Mouse (Mus musculus): ENCODE measurements around the gene Hps6. TPM values are rescaled to one million over a fixed set of nuclear protein-coding genes. Genes with fewer than 3 reads are reported as not detected.

Hps6 gene
- polyA plus RNA-seq, 1 experiment from 2014 or later, result 5.3 TPM

GRCm38 (mm10) chr19:46032731-46033510 is 29.6 kb downstream of the Hps6 start:
- Histone ChIP-seq H3K36me3 (ENCODE audit: control insufficient read depth, insufficient read depth) (peaks cover 48% of the 10 kb centered on the region), H3K27ac (ENCODE audit: low read depth, low read length) (no peak overlapping the region), H3K27me3 (replicated peaks; ENCODE audit: control insufficient read depth, insufficient read depth, low read length) (no peaks in the 10 kb centered on the region), H3K4me1 (replicated peaks; ENCODE audit: control insufficient read depth, insufficient read depth, low read length) (peaks cover 6% of the 10 kb centered on the region), H3K9ac (ENCODE audit: low read depth, low read length) (no peak overlapping the region), H3K4me2 (replicated peaks; ENCODE audit: low read depth) (no peak overlapping the region), H3K9me3 (ENCODE audit: control insufficient read depth) (no peaks in the 10 kb centered on the region), H3K4me3 (ENCODE audit: low read depth, low read length) (no peak overlapping the region)
- TF ChIP-seq CTCF (IDR thresholded peaks at IDR 0.05; ENCODE audit: low read depth), result no peak
- ATAC-seq, result no peak
- WGBS, result 90% methylated on average over 26 of the region's 26 CpGs

- Histone ChIP-seq H3K9ac (ENCODE audit: low read depth, low read length) (no peak overlapping the region), H3K27me3 (replicated peaks; ENCODE audit: control insufficient read depth, insufficient read depth, low read length) (no peaks in the 10 kb centered on the region), H3K36me3 (ENCODE audit: control insufficient read depth, insufficient read depth) (peaks cover 48% of the 10 kb centered on the region), H3K4me3 (ENCODE audit: low read depth, low read length) (no peak overlapping the region), H3K9me3 (ENCODE audit: control insufficient read depth) (no peaks in the 10 kb centered on the region), H3K27ac (ENCODE audit: low read depth, low read length) (no peak overlapping the region), H3K4me2 (replicated peaks; ENCODE audit: low read depth) (no peak overlapping the region), H3K4me1 (replicated peaks; ENCODE audit: control insufficient read depth, insufficient read depth, low read length) (peaks cover 10% of the 10 kb centered on the region)
- no peak for ATAC-seq
- 93% methylated on average over 8 of the region's 11 CpGs for WGBS
- no peak for TF ChIP-seq CTCF (IDR thresholded peaks at IDR 0.05; ENCODE audit: low read depth)
These were observed 30.6 kb downstream of the Hps6 start for GRCm38 (mm10) chr19:46033911-46034310.

GRCm38 (mm10) chr19:46035971-46036370 is 32.7 kb downstream of the Hps6 start:
- 87% methylated on average over 13 of the region's 13 CpGs for WGBS
- ATAC-seq, result no peak
- H3K4me3 ChIP-seq (ENCODE audit: low read depth, low read length), result no peak overlapping the region

GRCm38 (mm10) chr19:46036477-46037242 is 33.4 kb downstream of the Hps6 start:
- peak overlapping the region; percentile 81; the same call in 1 of the 2 replicates for H3K4me2 ChIP-seq (replicated peaks; ENCODE audit: low read depth)
- H3K9ac ChIP-seq (ENCODE audit: low read depth, low read length), result no peak overlapping the region
- peaks cover 18% of the 10 kb centered on the region for H3K4me1 ChIP-seq (replicated peaks; ENCODE audit: control insufficient read depth, insufficient read depth, low read length)
- no peak overlapping the region for H3K27ac ChIP-seq (ENCODE audit: low read depth, low read length)
- 75% methylated on average over 13 of the region's 13 CpGs for whole genome bisulfite sequencing
- H3K9me3 ChIP-seq (ENCODE audit: control insufficient read depth), result no peaks in the 10 kb centered on the region
- H3K27me3 ChIP-seq (replicated peaks; ENCODE audit: control insufficient read depth, insufficient read depth, low read length), result no peaks in the 10 kb centered on the region
- no peak overlapping the region for H3K4me3 ChIP-seq (ENCODE audit: low read depth, low read length)
- ATAC-seq, result no peak
- TF ChIP-seq CTCF (IDR thresholded peaks at IDR 0.05; ENCODE audit: low read depth), result peak; percentile 52
- H3K36me3 ChIP-seq (ENCODE audit: control insufficient read depth, insufficient read depth), result peaks cover 46% of the 10 kb centered on the region

More at GRCm38 (mm10) chr19:46035971-46036370, 32.7 kb downstream of the Hps6 start:
- peaks cover 48% of the 10 kb centered on the region for H3K36me3 ChIP-seq (ENCODE audit: control insufficient read depth, insufficient read depth)
- peak overlapping the region; percentile 3; the same call in 1 of the 2 replicates for H3K27ac ChIP-seq (ENCODE audit: low read depth, low read length)
- H3K4me2 ChIP-seq (replicated peaks; ENCODE audit: low read depth), result no peak overlapping the region
- no peaks in the 10 kb centered on the region for H3K9me3 ChIP-seq (ENCODE audit: control insufficient read depth)
- H3K9ac ChIP-seq (ENCODE audit: low read depth, low read length), result no peak overlapping the region
- TF ChIP-seq CTCF (IDR thresholded peaks at IDR 0.05; ENCODE audit: low read depth), result no peak
- no peaks in the 10 kb centered on the region for H3K27me3 ChIP-seq (replicated peaks; ENCODE audit: control insufficient read depth, insufficient read depth, low read length)
- H3K4me1 ChIP-seq (replicated peaks; ENCODE audit: control insufficient read depth, insufficient read depth, low read length), result peaks cover 18% of the 10 kb centered on the region

GRCm38 (mm10) chr19:46037243-46037924 is 34.1 kb downstream of the Hps6 start:
- H3K9me3 ChIP-seq (ENCODE audit: control insufficient read depth), result no peaks in the 10 kb centered on the region
- H3K27ac ChIP-seq (ENCODE audit: low read depth, low read length), result no peak overlapping the region
- H3K27me3 ChIP-seq (replicated peaks; ENCODE audit: control insufficient read depth, insufficient read depth, low read length), result no peaks in the 10 kb centered on the region
- peaks cover 40% of the 10 kb centered on the region for H3K36me3 ChIP-seq (ENCODE audit: control insufficient read depth, insufficient read depth)
- 12% methylated on average over 6 of the region's 6 CpGs for WGBS
- peaks cover 18% of the 10 kb centered on the region for H3K4me1 ChIP-seq (replicated peaks; ENCODE audit: control insufficient read depth, insufficient read depth, low read length)
- ATAC-seq, result no peak
- TF ChIP-seq CTCF (IDR thresholded peaks at IDR 0.05; ENCODE audit: low read depth), result no peak
- peak overlapping the region; percentile 83 for H3K9ac ChIP-seq (ENCODE audit: low read depth, low read length)
- H3K4me3 ChIP-seq (ENCODE audit: low read depth, low read length), result peak overlapping the region; percentile 55; the same call in 1 of the 2 replicates
- H3K4me2 ChIP-seq (replicated peaks; ENCODE audit: low read depth), result peak overlapping the region; percentile 81

All from intestine, postnatal 0 days (tissue).